Mouse (Mus musculus): Measurements from ENCODE around the gene Agr3. TPM values are rescaled to one million over a fixed set of nuclear protein-coding genes. Genes with fewer than 3 reads are reported as not detected.

Agr3 gene
- 0.50 and 1.4 TPM in 2 replicates for polyA plus RNA-seq (2015; fragmentation: Nextera tagmentation; extraction: Ambion mirVana)

- Histone ChIP-seq H3K4me2 (ENCODE audit: low read depth, low read length) (no peak within 1 kb of the TSS), H3K4me3 (replicated peaks; ENCODE audit: low read length) (no peak within 1 kb of the TSS), H3K9me3 (replicated peaks; ENCODE audit: control insufficient read depth, low read length) (no peaks in the 10 kb centered on the region), H3K4me1 (ENCODE audit: control insufficient read depth, insufficient read depth, low read length) (no peaks in the 10 kb centered on the region), H3K36me3 (ENCODE audit: control insufficient read depth, insufficient read depth, low read length) (no peaks in the 10 kb centered on the region), H3K27me3 (ENCODE audit: control insufficient read depth, insufficient read depth, low read length) (no peaks in the 10 kb centered on the region), H3K27ac (ENCODE audit: low read length) (no peak within 1 kb of the TSS), H3K9ac (ENCODE audit: low read length) (no peak within 1 kb of the TSS)
- ATAC-seq (ENCODE audit: insufficient read depth, low FRiP score): no peak
- WGBS: 81% methylated on average over 9 of the region's 9 CpGs
These were observed at the start of gene Agr3 for GRCm38 (mm10) chr12:35925402-35925801. Agr3 (plus strand) TSS chr12:35925620.

- Histone ChIP-seq H3K27me3 (ENCODE audit: control insufficient read depth, insufficient read depth, low read length) (no peaks in the 10 kb centered on the region), H3K4me3 (replicated peaks; ENCODE audit: low read length) (no peak overlapping the region), H3K9me3 (replicated peaks; ENCODE audit: control insufficient read depth, low read length) (no peaks in the 10 kb centered on the region), H3K4me1 (ENCODE audit: control insufficient read depth, insufficient read depth, low read length) (no peaks in the 10 kb centered on the region), H3K27ac (ENCODE audit: low read length) (no peak overlapping the region), H3K4me2 (ENCODE audit: low read depth, low read length) (0 out of 2 replicates have a peak overlapping the region, but pooled peaks have one; percentile 10), H3K36me3 (ENCODE audit: control insufficient read depth, insufficient read depth, low read length) (no peaks in the 10 kb centered on the region), H3K9ac (ENCODE audit: low read length) (no peak overlapping the region)
- no peak for ATAC-seq (ENCODE audit: insufficient read depth, low FRiP score)
- WGBS: 50% methylated on average over 9 of the region's 9 CpGs
These were observed 40.4 kb upstream of the Agr3 start for GRCm38 (mm10) chr12:35884892-35885558.

GRCm38 (mm10) chr12:35889383-35889782 is 36.0 kb upstream of the Agr3 start:
- Histone ChIP-seq H3K36me3 (ENCODE audit: control insufficient read depth, insufficient read depth, low read length) (no peaks in the 10 kb centered on the region), H3K27me3 (ENCODE audit: control insufficient read depth, insufficient read depth, low read length) (no peaks in the 10 kb centered on the region), H3K4me1 (ENCODE audit: control insufficient read depth, insufficient read depth, low read length) (0 out of 2 replicates have a peak, but pooled peaks cover 6% of the 10 kb centered on the region), H3K9me3 (replicated peaks; ENCODE audit: control insufficient read depth, low read length) (no peaks in the 10 kb centered on the region), H3K4me2 (ENCODE audit: low read depth, low read length) (no peak overlapping the region), H3K4me3 (replicated peaks; ENCODE audit: low read length) (no peak overlapping the region), H3K27ac (ENCODE audit: low read length) (no peak overlapping the region), H3K9ac (ENCODE audit: low read length) (no peak overlapping the region)
- no peak for ATAC-seq (ENCODE audit: insufficient read depth, low FRiP score)
- WGBS: 63% methylated on average over 2 of the region's 2 CpGs

GRCm38 (mm10) chr12:35890756-35891155 is 34.7 kb upstream of the Agr3 start:
- H3K4me3 ChIP-seq (replicated peaks; ENCODE audit: low read length): no peak overlapping the region
- H3K4me1 ChIP-seq (ENCODE audit: control insufficient read depth, insufficient read depth, low read length): 0 out of 2 replicates have a peak, but pooled peaks cover 8% of the 10 kb centered on the region
- no peak overlapping the region for H3K27ac ChIP-seq (ENCODE audit: low read length)
- H3K9ac ChIP-seq (ENCODE audit: low read length): no peak overlapping the region
- no peaks in the 10 kb centered on the region for H3K27me3 ChIP-seq (ENCODE audit: control insufficient read depth, insufficient read depth, low read length)
- 83% methylated on average over 2 of the region's 2 CpGs for WGBS
- no peaks in the 10 kb centered on the region for H3K36me3 ChIP-seq (ENCODE audit: control insufficient read depth, insufficient read depth, low read length)
- no peak for ATAC-seq (ENCODE audit: insufficient read depth, low FRiP score)
- H3K4me2 ChIP-seq (ENCODE audit: low read depth, low read length): no peak overlapping the region
- H3K9me3 ChIP-seq (replicated peaks; ENCODE audit: control insufficient read depth, low read length): no peaks in the 10 kb centered on the region

- Histone ChIP-seq H3K27ac (ENCODE audit: low read length) (no peak overlapping the region), H3K9me3 (replicated peaks; ENCODE audit: control insufficient read depth, low read length) (no peaks in the 10 kb centered on the region), H3K36me3 (ENCODE audit: control insufficient read depth, insufficient read depth, low read length) (no peaks in the 10 kb centered on the region), H3K4me2 (ENCODE audit: low read depth, low read length) (no peak overlapping the region), H3K4me1 (ENCODE audit: control insufficient read depth, insufficient read depth, low read length) (0 out of 2 replicates have a peak, but pooled peaks cover 8% of the 10 kb centered on the region), H3K4me3 (replicated peaks; ENCODE audit: low read length) (no peak overlapping the region), H3K27me3 (ENCODE audit: control insufficient read depth, insufficient read depth, low read length) (no peaks in the 10 kb centered on the region), H3K9ac (ENCODE audit: low read length) (no peak overlapping the region)
- ATAC-seq (ENCODE audit: insufficient read depth, low FRiP score): no peak
- WGBS: 49% methylated on average over 6 of the region's 6 CpGs
These were observed 31.0 kb upstream of the Agr3 start for GRCm38 (mm10) chr12:35894304-35894900.

GRCm38 (mm10) chr12:35895875-35896763 is 29.3 kb upstream of the Agr3 start:
- WGBS: 29% methylated on average over 20 of the region's 20 CpGs
- Histone ChIP-seq H3K36me3 (ENCODE audit: control insufficient read depth, insufficient read depth, low read length) (no peaks in the 10 kb centered on the region), H3K9ac (ENCODE audit: low read length) (0 out of 2 replicates have a peak overlapping the region, but pooled peaks have one; percentile 40)

GRCm38 (mm10) chr12:35896764-35897282 is 28.6 kb upstream of the Agr3 start:
- H3K27me3 ChIP-seq (ENCODE audit: control insufficient read depth, insufficient read depth, low read length): no peaks in the 10 kb centered on the region

More at GRCm38 (mm10) chr12:35895875-35896763, 29.3 kb upstream of the Agr3 start:
- no peak overlapping the region for H3K27ac ChIP-seq (ENCODE audit: low read length)
- 0 out of 2 replicates have a peak, but pooled peaks cover 6% of the 10 kb centered on the region for H3K4me1 ChIP-seq (ENCODE audit: control insufficient read depth, insufficient read depth, low read length)
- peak overlapping the region; percentile 35 for H3K4me3 ChIP-seq (replicated peaks; ENCODE audit: low read length)
- H3K27me3 ChIP-seq (ENCODE audit: control insufficient read depth, insufficient read depth, low read length): no peaks in the 10 kb centered on the region
- H3K9me3 ChIP-seq (replicated peaks; ENCODE audit: control insufficient read depth, low read length): no peaks in the 10 kb centered on the region
- peak overlapping the region; percentile 58 for H3K4me2 ChIP-seq (ENCODE audit: low read depth, low read length)
- no peak for ATAC-seq (ENCODE audit: insufficient read depth, low FRiP score)

GRCm38 (mm10) chr12:35910632-35911031 is 14.8 kb upstream of the Agr3 start:
- 76% methylated on average over 1 of the region's 1 CpGs for WGBS
- no peak overlapping the region for H3K9ac ChIP-seq (ENCODE audit: low read length)
- H3K9me3 ChIP-seq (replicated peaks; ENCODE audit: control insufficient read depth, low read length): no peaks in the 10 kb centered on the region
- no peaks in the 10 kb centered on the region for H3K4me1 ChIP-seq (ENCODE audit: control insufficient read depth, insufficient read depth, low read length)
- ATAC-seq (ENCODE audit: insufficient read depth, low FRiP score): no peak
- no peak overlapping the region for H3K4me2 ChIP-seq (ENCODE audit: low read depth, low read length)
- H3K27ac ChIP-seq (ENCODE audit: low read length): no peak overlapping the region
- H3K36me3 ChIP-seq (ENCODE audit: control insufficient read depth, insufficient read depth, low read length): no peaks in the 10 kb centered on the region
- no peaks in the 10 kb centered on the region for H3K27me3 ChIP-seq (ENCODE audit: control insufficient read depth, insufficient read depth, low read length)
- H3K4me3 ChIP-seq (replicated peaks; ENCODE audit: low read length): no peak overlapping the region

More at GRCm38 (mm10) chr12:35896764-35897282, 28.6 kb upstream of the Agr3 start:
- Histone ChIP-seq H3K4me3 (replicated peaks; ENCODE audit: low read length) (peak overlapping the region; percentile 35), H3K27ac (ENCODE audit: low read length) (no peak overlapping the region), H3K4me2 (ENCODE audit: low read depth, low read length) (peak overlapping the region; percentile 58), H3K9me3 (replicated peaks; ENCODE audit: control insufficient read depth, low read length) (no peaks in the 10 kb centered on the region), H3K9ac (ENCODE audit: low read length) (0 out of 2 replicates have a peak overlapping the region, but pooled peaks have one; percentile 40), H3K4me1 (ENCODE audit: control insufficient read depth, insufficient read depth, low read length) (0 out of 2 replicates have a peak, but pooled peaks cover 5% of the 10 kb centered on the region), H3K36me3 (ENCODE audit: control insufficient read depth, insufficient read depth, low read length) (no peaks in the 10 kb centered on the region)
- WGBS: 41% methylated on average over 4 of the region's 4 CpGs
- ATAC-seq (ENCODE audit: insufficient read depth, low FRiP score): no peak

All from stomach, embryonic 16.5 days (tissue).